Mouse (Mus musculus): ENCODE data around the gene Ppara. TPM values are rescaled to one million over a fixed set of nuclear protein-coding genes. Genes with fewer than 3 reads are reported as not detected.

Ppara gene
- polyA plus RNA-seq, 1 experiment from 2014 or later = 0.88 TPM

DNA sequence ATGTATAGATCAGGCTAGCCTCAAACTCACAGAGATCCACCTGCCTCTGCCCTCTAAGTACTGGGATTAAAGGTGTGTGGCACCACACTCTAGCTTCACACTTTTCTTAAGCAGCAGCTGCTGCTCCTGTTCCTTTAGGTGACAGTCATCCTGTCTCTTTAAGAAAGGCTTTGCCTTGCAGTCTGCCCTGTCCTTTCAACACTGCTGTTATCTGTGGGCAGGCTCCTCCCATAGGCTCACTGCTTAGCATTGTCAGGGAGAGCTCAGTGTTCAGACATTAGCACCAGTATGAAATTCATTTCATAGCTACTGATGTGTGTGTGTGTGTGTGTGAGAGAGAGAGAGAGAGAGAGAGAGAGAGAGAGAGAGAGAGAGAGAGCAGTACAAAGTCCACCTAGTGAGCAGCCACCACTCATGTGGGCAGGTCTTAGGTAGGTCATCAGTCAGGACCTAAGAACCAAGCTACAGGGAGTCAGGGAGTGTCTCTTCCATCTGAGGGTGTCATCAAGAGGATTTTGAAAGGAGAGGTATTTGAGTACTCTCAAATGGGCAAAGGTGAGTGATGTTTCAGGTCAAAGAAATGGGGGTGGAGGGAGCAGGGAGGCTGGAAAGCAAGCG lies 19.4 kb downstream of the Ppara start:
- Histone ChIP-seq H3K27me3 (ENCODE audit: insufficient read depth, poor library complexity, severe bottlenecking) (peaks cover 6% of the 10 kb centered on the region; the same call in 1 of the 2 replicates), H3K9me3 (peaks cover 5% of the 10 kb centered on the region), H3K4me3 (no peak overlapping the region), H3K4me1 (0 out of 2 replicates have a peak, but pooled peaks cover 6% of the 10 kb centered on the region), H3K36me3 (no peaks in the 10 kb centered on the region), H3K27ac (no peak overlapping the region)
- 83% methylated on average over 1 of the region's 1 CpGs for WGBS
- peak; percentile 53 for DNase-seq (ENCODE audit: low spot score)

DNA sequence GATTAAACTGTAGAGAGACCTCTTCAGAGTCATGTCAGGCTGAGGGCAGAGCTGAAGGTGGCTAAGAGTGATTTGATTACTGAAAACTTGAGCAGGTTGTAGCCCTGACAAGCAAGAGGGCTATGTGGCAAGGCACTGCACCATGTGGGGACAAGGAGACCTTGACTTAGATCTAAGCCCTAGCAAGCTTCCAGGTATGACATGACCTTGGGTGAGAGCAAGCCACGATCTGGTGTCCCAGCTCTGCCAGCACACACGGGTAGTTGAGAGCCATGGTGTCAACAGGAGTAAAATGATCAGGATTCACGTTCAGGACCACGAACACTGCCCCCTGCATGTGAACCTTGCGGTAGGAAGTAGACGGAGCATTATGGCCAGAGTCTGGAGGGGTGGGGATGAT lies 20.4 kb downstream of the Ppara start:
- H3K27me3 ChIP-seq (ENCODE audit: insufficient read depth, poor library complexity, severe bottlenecking) = peaks cover 6% of the 10 kb centered on the region; the same call in 1 of the 2 replicates
- WGBS = 64% methylated on average over 6 of the region's 6 CpGs
- DNase-seq (ENCODE audit: low spot score) = no peak

DNA sequence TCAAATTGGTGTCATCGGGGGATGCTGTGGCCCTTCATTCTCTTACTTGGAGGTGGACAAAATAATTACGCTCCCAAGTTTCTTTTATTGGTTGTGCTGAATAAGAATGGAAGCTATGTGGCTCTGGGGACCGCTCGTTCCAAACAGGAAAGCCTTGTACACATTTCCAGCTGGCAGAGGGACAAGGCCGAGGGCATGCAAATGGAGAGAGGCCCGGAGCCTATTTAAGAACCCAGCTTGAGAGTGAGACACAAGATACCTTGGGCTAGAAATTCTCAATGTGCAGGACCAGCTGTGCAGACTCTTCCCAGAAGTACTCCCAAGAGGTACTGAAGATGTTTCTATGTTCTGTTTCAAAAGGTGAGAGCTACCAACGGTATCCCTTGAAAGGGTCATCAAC lies 21.8 kb downstream of the Ppara start:
- H3K27me3 ChIP-seq (ENCODE audit: insufficient read depth, poor library complexity, severe bottlenecking) = peaks cover 6% of the 10 kb centered on the region; the same call in 1 of the 2 replicates
- 87% methylated on average over 7 of the region's 7 CpGs for WGBS
- H3K4me3 ChIP-seq = no peak overlapping the region

More for the DNA sequence above, 20.4 kb downstream of the Ppara start:
- Histone ChIP-seq H3K27ac (no peak overlapping the region), H3K9me3 (peaks cover 5% of the 10 kb centered on the region), H3K36me3 (no peaks in the 10 kb centered on the region), H3K4me1 (0 out of 2 replicates have a peak, but pooled peaks cover 6% of the 10 kb centered on the region), H3K4me3 (no peak overlapping the region)

DNA sequence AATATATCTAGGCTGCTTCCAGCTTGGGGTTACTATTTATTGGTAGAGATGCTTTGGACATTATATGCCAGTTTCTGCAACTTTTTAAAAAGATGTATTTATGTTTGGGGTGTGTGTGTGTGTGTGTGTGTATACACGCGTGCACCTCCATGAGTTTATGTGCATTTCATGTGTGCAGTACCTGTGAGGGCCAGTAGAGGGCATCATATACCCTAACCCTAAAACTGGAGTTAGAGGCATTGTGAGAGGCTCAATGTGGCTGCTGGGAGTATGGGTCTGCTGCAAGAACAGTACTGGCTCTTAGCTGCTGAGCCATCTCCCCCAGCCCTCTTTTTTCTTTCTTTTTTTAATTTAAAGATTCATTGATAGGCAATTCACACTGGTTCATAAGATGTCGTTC lies 23.0 kb downstream of the Ppara start:
- H3K27ac ChIP-seq = no peak overlapping the region
- peaks cover 5% of the 10 kb centered on the region for H3K9me3 ChIP-seq
- 0 out of 2 replicates have a peak, but pooled peaks cover 6% of the 10 kb centered on the region for H3K4me1 ChIP-seq
- WGBS = 92% methylated on average over 3 of the region's 3 CpGs
- no peak for DNase-seq (ENCODE audit: low spot score)
- no peaks in the 10 kb centered on the region for H3K27me3 ChIP-seq (ENCODE audit: insufficient read depth, poor library complexity, severe bottlenecking)
- H3K4me3 ChIP-seq = no peak overlapping the region
- H3K36me3 ChIP-seq = no peaks in the 10 kb centered on the region

More for the DNA sequence above, 21.8 kb downstream of the Ppara start:
- H3K36me3 ChIP-seq = no peaks in the 10 kb centered on the region
- peaks cover 5% of the 10 kb centered on the region for H3K9me3 ChIP-seq
- 0 out of 2 replicates have a peak, but pooled peaks cover 6% of the 10 kb centered on the region for H3K4me1 ChIP-seq
- DNase-seq (ENCODE audit: low spot score) = peak; percentile 67
- H3K27ac ChIP-seq = no peak overlapping the region

DNA sequence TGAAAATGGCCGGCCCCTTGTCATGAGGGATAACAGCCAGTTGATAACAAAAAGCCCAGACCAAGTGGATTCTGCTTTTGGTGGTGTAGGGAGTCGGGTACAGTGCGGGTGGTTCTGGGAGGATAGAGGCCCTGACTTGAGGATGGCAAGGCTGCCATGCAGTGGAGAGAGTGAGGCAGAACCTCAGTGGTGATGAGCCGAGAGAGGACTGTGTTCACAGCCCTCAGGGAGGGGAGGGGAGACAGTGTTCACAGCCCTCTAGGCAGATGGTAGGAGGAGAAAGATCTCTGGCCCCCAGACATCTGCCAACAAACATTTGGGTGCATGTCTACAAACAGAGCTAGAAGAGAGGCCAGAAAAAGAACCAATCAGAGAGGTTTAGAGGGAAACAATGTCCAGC lies 28.0 kb downstream of the Ppara start:
- WGBS = 71% methylated on average over 4 of the region's 4 CpGs
- H3K36me3 ChIP-seq = no peaks in the 10 kb centered on the region
- H3K27me3 ChIP-seq (ENCODE audit: insufficient read depth, poor library complexity, severe bottlenecking) = no peaks in the 10 kb centered on the region
- H3K4me3 ChIP-seq = no peak overlapping the region
- no peaks in the 10 kb centered on the region for H3K4me1 ChIP-seq
- DNase-seq (ENCODE audit: low spot score) = peak; percentile 65
- no peak overlapping the region for H3K27ac ChIP-seq
- peaks cover 4% of the 10 kb centered on the region for H3K9me3 ChIP-seq

DNA sequence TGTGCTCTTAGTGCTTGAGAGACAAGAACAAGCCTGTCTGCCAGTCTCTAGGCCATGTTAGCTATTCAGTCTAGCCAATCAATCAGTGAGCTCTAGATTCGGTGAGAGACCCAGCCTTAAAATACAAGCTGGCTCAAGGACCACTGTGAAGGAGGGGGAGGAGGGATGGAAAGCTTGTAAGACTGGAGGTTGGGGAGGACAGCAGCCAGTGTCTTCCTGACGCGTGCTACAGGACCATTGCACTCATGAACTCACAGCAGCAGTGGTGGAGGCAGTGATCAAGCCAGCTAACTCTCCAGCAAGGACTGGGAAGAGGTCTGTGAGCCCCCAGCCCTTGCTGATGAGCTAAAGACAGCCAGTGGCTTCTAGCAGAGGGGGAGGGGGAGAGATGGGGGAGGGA lies 30.2 kb downstream of the Ppara start:
- Histone ChIP-seq H3K4me1 (no peaks in the 10 kb centered on the region), H3K27ac (no peak overlapping the region), H3K27me3 (ENCODE audit: insufficient read depth, poor library complexity, severe bottlenecking) (0 out of 2 replicates have a peak, but pooled peaks cover 6% of the 10 kb centered on the region), H3K4me3 (no peak overlapping the region), H3K36me3 (no peaks in the 10 kb centered on the region), H3K9me3 (no peaks in the 10 kb centered on the region)
- DNase-seq (ENCODE audit: low spot score) = peak; percentile 66
- WGBS = 37% methylated on average over 3 of the region's 3 CpGs

DNA sequence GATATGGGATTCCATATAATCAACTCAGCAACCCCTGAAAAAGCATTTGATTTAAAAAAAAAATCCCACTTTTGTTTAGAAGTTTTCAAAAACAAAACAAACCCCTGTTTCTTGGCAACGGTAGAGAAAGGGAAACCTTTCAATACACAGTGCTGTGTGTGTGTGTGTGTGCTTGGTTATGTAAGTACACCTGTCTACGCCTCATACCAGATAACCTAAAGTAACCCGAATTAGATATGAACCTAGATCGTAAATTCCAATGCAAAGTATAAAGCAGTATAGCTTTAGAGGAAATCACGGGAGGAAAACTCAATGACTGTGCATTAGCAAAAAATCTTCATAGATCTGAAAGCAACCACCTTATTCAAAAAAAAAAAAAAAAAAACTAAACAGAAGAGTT lies 31.9 kb downstream of the Ppara start:
- Histone ChIP-seq H3K27me3 (ENCODE audit: insufficient read depth, poor library complexity, severe bottlenecking) (0 out of 2 replicates have a peak, but pooled peaks cover 9% of the 10 kb centered on the region), H3K27ac (no peak overlapping the region), H3K4me1 (no peaks in the 10 kb centered on the region), H3K4me3 (no peak overlapping the region), H3K36me3 (no peaks in the 10 kb centered on the region), H3K9me3 (no peaks in the 10 kb centered on the region)
- DNase-seq (ENCODE audit: low spot score) = no peak
- WGBS = 85% methylated on average over 5 of the region's 5 CpGs

DNA sequence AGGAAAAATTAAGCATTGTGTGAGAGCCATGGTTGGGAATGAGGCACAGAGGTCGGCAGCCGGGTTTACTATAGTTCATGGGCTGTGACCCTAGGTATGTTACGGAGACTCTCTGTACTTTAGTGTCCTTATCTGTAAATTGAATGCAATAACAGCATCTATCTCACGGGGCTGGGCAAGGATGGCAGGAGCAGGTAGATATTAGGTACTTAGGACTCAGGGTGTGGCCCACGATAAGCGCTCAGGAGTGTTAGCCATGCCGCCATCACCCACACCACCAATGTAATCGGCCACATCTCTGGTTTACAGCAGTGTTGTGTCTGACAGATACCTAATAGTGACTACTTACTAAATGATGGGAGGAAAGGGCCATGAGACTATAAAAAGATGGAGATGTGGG lies 34.2 kb downstream of the Ppara start:
- 0 out of 2 replicates have a peak, but pooled peaks cover 9% of the 10 kb centered on the region for H3K27me3 ChIP-seq (ENCODE audit: insufficient read depth, poor library complexity, severe bottlenecking)
- no peaks in the 10 kb centered on the region for H3K36me3 ChIP-seq
- WGBS = 91% methylated on average over 8 of the region's 8 CpGs

DNA sequence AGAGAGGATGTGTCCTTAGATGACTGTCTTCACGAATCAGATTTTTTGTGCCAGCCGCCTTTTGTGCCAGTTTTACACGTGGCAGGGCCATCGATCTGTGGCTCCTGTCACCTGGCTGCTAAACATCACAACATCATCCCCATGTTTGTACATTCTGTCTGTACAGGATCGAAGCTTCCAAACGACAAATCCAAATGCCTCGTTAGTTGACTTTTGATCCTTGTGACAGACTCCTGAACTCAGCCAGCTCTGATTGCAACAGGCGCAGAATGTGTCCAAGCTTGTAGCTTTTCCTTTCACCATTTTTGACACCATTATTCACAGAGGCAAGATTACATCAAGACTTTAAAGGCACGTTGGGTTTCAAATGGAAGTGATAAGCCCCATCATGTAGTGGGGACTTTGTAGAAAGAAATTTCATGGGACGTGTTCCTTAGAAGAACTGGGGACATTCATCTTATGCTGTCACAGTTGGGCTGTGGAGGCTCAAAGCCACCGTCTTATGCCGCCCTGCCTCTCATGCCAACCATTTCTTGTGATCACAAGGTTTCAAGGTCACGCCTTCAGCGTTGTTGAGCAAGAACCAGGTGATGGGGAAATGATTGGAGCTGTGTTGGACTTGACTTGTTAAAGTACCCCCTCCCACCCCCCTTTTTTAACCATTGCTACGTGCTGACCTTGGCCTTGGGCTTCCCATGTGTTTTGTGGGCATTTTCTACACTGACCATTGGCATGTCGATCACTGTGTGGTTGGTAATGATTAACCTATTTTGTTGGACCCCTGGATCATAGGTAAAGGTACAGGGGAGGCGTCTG lies 36.7 kb downstream of the Ppara start:
- Histone ChIP-seq H3K36me3 (no peaks in the 10 kb centered on the region), H3K27me3 (ENCODE audit: insufficient read depth, poor library complexity, severe bottlenecking) (0 out of 2 replicates have a peak, but pooled peaks cover 9% of the 10 kb centered on the region), H3K9me3 (no peaks in the 10 kb centered on the region), H3K4me1 (no peaks in the 10 kb centered on the region), H3K4me3 (no peak overlapping the region), H3K27ac (no peak overlapping the region)
- 84% methylated on average over 17 of the region's 17 CpGs for WGBS
- no peak for DNase-seq (ENCODE audit: low spot score)

More for the DNA sequence above, 34.2 kb downstream of the Ppara start:
- Histone ChIP-seq H3K4me1 (no peaks in the 10 kb centered on the region), H3K4me3 (no peak overlapping the region), H3K9me3 (no peaks in the 10 kb centered on the region), H3K27ac (no peak overlapping the region)
- DNase-seq (ENCODE audit: low spot score) = no peak

DNA sequence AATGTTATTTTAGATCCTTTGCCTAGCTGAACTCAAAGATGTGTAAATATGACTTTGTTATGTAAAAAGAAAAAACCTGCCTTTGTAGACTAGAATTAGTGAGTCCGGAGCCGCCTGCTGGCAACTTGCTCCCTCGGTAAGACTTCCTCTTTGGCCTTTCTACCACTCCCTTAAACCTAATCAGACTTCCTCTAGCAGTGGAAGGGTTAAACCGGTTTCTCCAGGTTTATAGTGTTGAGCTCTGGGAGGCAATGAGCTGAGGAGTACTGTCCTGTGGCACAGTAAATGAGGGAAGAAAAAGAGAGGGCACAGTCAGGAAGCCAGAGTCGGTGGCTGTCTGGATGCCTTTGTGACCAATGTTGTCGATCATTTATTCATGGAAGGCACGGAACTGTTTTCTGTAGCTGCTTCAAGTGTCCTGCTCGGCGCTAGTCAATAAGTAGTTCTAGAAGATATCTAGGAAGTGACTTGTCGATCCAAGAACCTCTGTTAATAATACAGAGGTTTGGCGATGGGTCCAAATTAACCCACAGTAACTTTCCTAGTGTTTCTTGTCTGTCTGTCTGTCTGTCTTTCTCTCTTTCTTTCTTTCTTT lies 37.5 kb downstream of the Ppara start:
- 75% methylated on average over 11 of the region's 11 CpGs for WGBS
- no peaks in the 10 kb centered on the region for H3K9me3 ChIP-seq
- DNase-seq (ENCODE audit: low spot score) = no peak
- no peaks in the 10 kb centered on the region for H3K36me3 ChIP-seq
- no peak overlapping the region for H3K27ac ChIP-seq
- H3K4me1 ChIP-seq = no peaks in the 10 kb centered on the region
- no peak overlapping the region for H3K4me3 ChIP-seq
- 0 out of 2 replicates have a peak, but pooled peaks cover 9% of the 10 kb centered on the region for H3K27me3 ChIP-seq (ENCODE audit: insufficient read depth, poor library complexity, severe bottlenecking)

DNA sequence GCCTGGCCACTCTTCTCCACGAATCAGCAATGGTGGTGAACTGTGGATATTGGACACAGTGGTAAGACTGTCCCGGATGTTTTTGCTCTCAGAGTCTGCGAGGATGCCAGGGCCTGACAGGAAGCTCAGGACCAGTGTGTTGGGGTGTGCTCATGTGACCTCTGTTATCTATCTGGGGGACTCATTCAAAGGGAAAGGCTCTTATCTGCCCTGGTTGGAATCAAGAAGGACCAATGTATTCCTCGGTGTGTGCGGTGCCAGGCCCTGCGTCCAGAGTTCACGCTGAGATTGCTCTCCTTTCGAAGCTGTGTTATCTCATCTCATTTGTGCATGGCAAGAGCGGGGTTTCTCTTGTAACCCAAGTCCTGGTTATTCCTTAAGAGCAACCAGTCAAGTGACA lies 39.6 kb downstream of the Ppara start:
- Histone ChIP-seq H3K9me3 (no peaks in the 10 kb centered on the region), H3K27me3 (ENCODE audit: insufficient read depth, poor library complexity, severe bottlenecking) (0 out of 2 replicates have a peak, but pooled peaks cover 9% of the 10 kb centered on the region), H3K4me3 (no peak overlapping the region), H3K4me1 (no peaks in the 10 kb centered on the region), H3K36me3 (no peaks in the 10 kb centered on the region), H3K27ac (no peak overlapping the region)
- WGBS = 84% methylated on average over 9 of the region's 9 CpGs
- DNase-seq (ENCODE audit: low spot score) = no peak

DNA sequence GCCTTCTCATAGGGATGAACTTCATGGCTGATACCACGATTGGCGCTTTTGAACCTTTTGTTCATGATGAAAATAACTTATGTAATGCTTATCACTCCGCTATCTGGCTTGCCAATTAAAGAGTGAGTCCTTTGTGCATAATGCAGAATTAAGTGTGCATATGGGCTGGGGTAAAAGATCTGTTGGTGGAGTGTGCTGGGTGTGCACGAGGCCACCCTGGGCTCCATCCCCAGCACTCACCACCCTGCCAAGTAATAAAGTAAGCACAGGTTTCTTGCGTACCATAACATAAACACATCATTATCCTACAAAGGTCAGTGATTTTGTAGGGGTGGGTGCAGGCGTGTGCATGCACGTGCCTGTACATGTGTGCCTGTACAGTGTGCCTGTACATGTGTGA lies 40.2 kb downstream of the Ppara start:
- no peak for DNase-seq (ENCODE audit: low spot score)
- Histone ChIP-seq H3K4me1 (no peaks in the 10 kb centered on the region), H3K9me3 (no peaks in the 10 kb centered on the region), H3K27ac (no peak overlapping the region), H3K4me3 (no peak overlapping the region), H3K36me3 (no peaks in the 10 kb centered on the region), H3K27me3 (ENCODE audit: insufficient read depth, poor library complexity, severe bottlenecking) (0 out of 2 replicates have a peak, but pooled peaks cover 3% of the 10 kb centered on the region)
- WGBS = 87% methylated on average over 7 of the region's 7 CpGs

DNA sequence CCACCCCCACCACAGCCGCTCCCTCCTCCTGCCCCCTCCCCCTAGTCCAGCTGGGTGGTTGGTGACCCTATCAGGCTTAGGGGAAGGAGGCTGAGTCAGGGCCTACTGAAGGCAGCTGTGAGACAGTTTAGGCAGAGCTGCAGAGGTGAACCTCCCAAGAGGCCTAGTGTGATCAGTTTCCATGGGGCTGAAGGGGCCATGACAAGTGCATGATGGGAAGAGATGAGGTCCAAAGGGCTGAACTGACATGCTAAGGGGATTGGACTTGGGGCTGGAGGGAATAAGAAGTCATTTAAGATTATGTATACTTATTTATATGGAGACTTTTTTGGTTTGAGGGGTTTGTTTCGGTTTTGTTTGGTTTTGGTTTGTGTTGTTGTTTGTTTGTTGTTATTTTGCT lies 41.5 kb downstream of the Ppara start:
- no peaks in the 10 kb centered on the region for H3K27me3 ChIP-seq (ENCODE audit: insufficient read depth, poor library complexity, severe bottlenecking)
- H3K4me3 ChIP-seq = no peak overlapping the region
- H3K9me3 ChIP-seq = no peaks in the 10 kb centered on the region
- DNase-seq (ENCODE audit: low spot score) = no peak
- no peaks in the 10 kb centered on the region for H3K36me3 ChIP-seq
- no peaks in the 10 kb centered on the region for H3K4me1 ChIP-seq
- no peak overlapping the region for H3K27ac ChIP-seq
- WGBS = 74% methylated on average over 2 of the region's 2 CpGs
